Mouse (Mus musculus): ENCODE results near the gene Ifngr2. TPM values are rescaled to one million over a fixed set of nuclear protein-coding genes. Genes with fewer than 3 reads are reported as not detected.
A peak's percentile ranks its signal among the peaks of the same experiment; 100 is the strongest.

Gene Ifngr2
- total RNA-seq, 2 experiments from 2014 or later = 116 to 132 TPM

- intact Hi-C loops (cut with DNase I) = loop anchor here (1.0 to 2.0 kb wide), 2 partner anchors 33 to 49 kb away; no protein-coding TSS in a partner anchor
- no peak for DNase-seq
Observed at GRCm38 (mm10) chr16:91561541-91562457, 14.9 kb downstream of the Ifngr2 start.

- intact Hi-C loops (cut with DNase I) = no loop called here
- DNase-seq = peak in 1 of 2 experiments; percentile 39
Observed at GRCm38 (mm10) chr16:91564580-91565291, 17.9 kb downstream of the Ifngr2 start.

GRCm38 (mm10) chr16:91565292-91565951 lies 18.6 kb downstream of the Ifngr2 start:
- intact Hi-C loops (cut with DNase I) = no loop called here
- DNase-seq = no peak

GRCm38 (mm10) chr16:91566002-91566401 lies 19.1 kb downstream of the Ifngr2 start:
- intact Hi-C loops (cut with DNase I) = no loop called here
- DNase-seq = no peak

- DNase-seq = no peak
- intact Hi-C loops (cut with DNase I) = no loop called here
Observed at GRCm38 (mm10) chr16:91568960-91569359, 22.1 kb downstream of the Ifngr2 start.

- no peak for DNase-seq
- intact Hi-C loops (cut with DNase I) = no loop called here
Observed at GRCm38 (mm10) chr16:91571105-91571504, 24.2 kb downstream of the Ifngr2 start.

- intact Hi-C loops (cut with DNase I) = no loop called here
- no peak for DNase-seq
Observed at GRCm38 (mm10) chr16:91575151-91575550, 28.3 kb downstream of the Ifngr2 start.

GRCm38 (mm10) chr16:91578980-91579720 lies 32.3 kb downstream of the Ifngr2 start:
- DNase-seq = no peak
- intact Hi-C loops (cut with DNase I) = no loop called here

GRCm38 (mm10) chr16:91582307-91582706 lies 35.4 kb downstream of the Ifngr2 start:
- peak in 1 of 2 experiments; percentile 62 for DNase-seq
- intact Hi-C loops (cut with DNase I) = loop anchor here (5.0 kb wide), 1 partner anchor 70 kb away; no protein-coding TSS in a partner anchor

- DNase-seq = no peak
- intact Hi-C loops (cut with DNase I) = no loop called here
Observed at GRCm38 (mm10) chr16:91585617-91586016, 38.7 kb downstream of the Ifngr2 start.

- DNase-seq = no peak
- intact Hi-C loops (cut with DNase I) = no loop called here
Observed at GRCm38 (mm10) chr16:91586244-91586643, 39.4 kb downstream of the Ifngr2 start.

- DNase-seq = no peak
- intact Hi-C loops (cut with DNase I) = no loop called here
Observed at GRCm38 (mm10) chr16:91587730-91588453, 41.0 kb downstream of the Ifngr2 start.

- DNase-seq = no peak
- intact Hi-C loops (cut with DNase I) = no loop called here
Observed at GRCm38 (mm10) chr16:91588703-91589102, 41.8 kb downstream of the Ifngr2 start.

GRCm38 (mm10) chr16:91592162-91592561 lies 45.3 kb downstream of the Ifngr2 start:
- intact Hi-C loops (cut with DNase I) = no loop called here
- no peak for DNase-seq

GRCm38 (mm10) chr16:91593262-91593661 lies 46.4 kb downstream of the Ifngr2 start:
- intact Hi-C loops (cut with DNase I) = no loop called here
- no peak for DNase-seq

GRCm38 (mm10) chr16:91595076-91595475 lies 48.2 kb downstream of the Ifngr2 start:
- peak; percentile 56 to 63 for DNase-seq
- intact Hi-C loops (cut with DNase I) = loop anchor here (5.0 kb wide), 1 partner anchor 52 kb away; the partner anchor contains the start of genes Gart and Son

- DNase-seq = no peak
- intact Hi-C loops (cut with DNase I) = loop anchor here (5.0 kb wide), 1 partner anchor 51 kb away; the partner anchor contains the start of genes Gart and Son
Observed at GRCm38 (mm10) chr16:91596397-91596778, 49.5 kb downstream of the Ifngr2 start.

GRCm38 (mm10) chr16:91596779-91597671 lies 50.2 kb downstream of the Ifngr2 start:
- no peak for DNase-seq
- intact Hi-C loops (cut with DNase I) = loop anchor here (5.0 kb wide), 1 partner anchor 50 kb away; the partner anchor contains the start of genes Gart and Son

Data from heart, postnatal 10 days (tissue).